Mouse (Mus musculus) C2C12 (cell line): ENCODE results near the gene Hacd2.

ENCODE experiments used
- CTCF ChIP-seq: IDR thresholded peaks from one replicate; pipeline ENCODE4 v1.5.1; 2011; ENCODE audit not compliant: control insufficient read depth, insufficient read depth, insufficient read length
- FOSL1 ChIP-seq: IDR thresholded peaks from one replicate; pipeline ENCODE4 v1.8.0; 2011; ENCODE audit warnings: mild to moderate bottlenecking, low read length; ENCODE audit not compliant: poor library complexity, insufficient read depth, severe bottlenecking
- MAX ChIP-seq: IDR thresholded peaks from one replicate; pipeline ENCODE4 v1.6.1; 2011; ENCODE audit warnings: mild to moderate bottlenecking, control low read depth
- MYOD1 ChIP-seq: IDR thresholded peaks from one replicate; pipeline ENCODE4 v1.6.1; 2011; ENCODE audit warnings: low read depth; ENCODE audit not compliant: control insufficient read depth, insufficient read length
- USF1 ChIP-seq: IDR thresholded peaks from one replicate; pipeline ENCODE4 v1.6.1; 2011; ENCODE audit warnings: low read depth, mild to moderate bottlenecking, control low read depth, moderate library complexity

- TF ChIP-seq USF1 (no peak), CTCF (no peak), MAX (no peak), MYOD1 (no peak), FOSL1 (no peak)
These were observed 32.9 kb downstream of the Hacd2 start for GRCm38 (mm10) chr16:35055194-35055506.
